Mouse (Mus musculus) spleen, postnatal 4 days (tissue): Measurements from ENCODE around the gene Cd86.

Experiments
- DNase-seq, 2 experiments: peaks; one replicate each; pipeline ENCODE4 v3.0.0; 2022; ENCODE audit warnings: low spot score in 2 of 2

Gene Cd86

GRCm38 (mm10) chr16:36665782-36666181 lies at the start of gene Cd86:
Cd86 (minus strand) TSS chr16:36666081.
- DNase-seq, result peak; percentile 29 to 69

GRCm38 (mm10) chr16:36711760-36712159 lies 45.9 kb upstream of the Cd86 start:
- DNase-seq, result peak in 1 of 2 experiments; percentile 41

- no peak for DNase-seq
These were observed 44.9 kb upstream of the Cd86 start for GRCm38 (mm10) chr16:36710794-36711193.

- peak in 1 of 2 experiments; percentile 66 for DNase-seq
These were observed 43.5 kb upstream of the Cd86 start for GRCm38 (mm10) chr16:36709405-36709804.

- no peak for DNase-seq
These were observed 42.9 kb upstream of the Cd86 start for GRCm38 (mm10) chr16:36708751-36709150.

- DNase-seq, result no peak
These were observed 42.0 kb upstream of the Cd86 start for GRCm38 (mm10) chr16:36707702-36708423.

GRCm38 (mm10) chr16:36700484-36700883 lies 34.6 kb upstream of the Cd86 start:
- no peak for DNase-seq

GRCm38 (mm10) chr16:36697331-36697730 lies 31.4 kb upstream of the Cd86 start:
- no peak for DNase-seq

GRCm38 (mm10) chr16:36694798-36695290 lies 29.0 kb upstream of the Cd86 start:
- no peak for DNase-seq

- no peak for DNase-seq
These were observed 28.0 kb upstream of the Cd86 start, which contains the start of gene Ildr1 for GRCm38 (mm10) chr16:36693818-36694413. Ildr1 (plus strand) TSS chr16:36693978.

- no peak for DNase-seq
These were observed 25.6 kb upstream of the Cd86 start for GRCm38 (mm10) chr16:36691484-36691883.

GRCm38 (mm10) chr16:36688076-36688475 lies 22.2 kb upstream of the Cd86 start:
- DNase-seq, result no peak

- no peak for DNase-seq
These were observed 18.5 kb upstream of the Cd86 start for GRCm38 (mm10) chr16:36684325-36684918.

GRCm38 (mm10) chr16:36681829-36682228 lies 15.9 kb upstream of the Cd86 start:
- DNase-seq, result no peak

- DNase-seq, result no peak
These were observed 10.0 kb upstream of the Cd86 start for GRCm38 (mm10) chr16:36675902-36676301.

- DNase-seq, result no peak
These were observed 9.4 kb upstream of the Cd86 start for GRCm38 (mm10) chr16:36675304-36675703.

GRCm38 (mm10) chr16:36674457-36675204 lies 8.8 kb upstream of the Cd86 start:
- DNase-seq, result peak; percentile 45 to 75

GRCm38 (mm10) chr16:36673196-36673595 lies 7.3 kb upstream of the Cd86 start:
- DNase-seq, result no peak

- no peak for DNase-seq
These were observed 4.7 kb upstream of the Cd86 start for GRCm38 (mm10) chr16:36670590-36670989.

GRCm38 (mm10) chr16:36666448-36667017 lies 652 bp upstream of the Cd86 start:
- no peak for DNase-seq

GRCm38 (mm10) chr16:36663484-36663883 lies 2.4 kb downstream of the Cd86 start:
- no peak for DNase-seq

- DNase-seq, result no peak
These were observed 4.6 kb downstream of the Cd86 start for GRCm38 (mm10) chr16:36661330-36661729.
